Mouse (Mus musculus): ENCODE measurements around the gene H2al1a. TPM values are rescaled to one million over a fixed set of nuclear protein-coding genes. Genes with fewer than 3 reads are reported as not detected.

Gene H2al1a
- polyA plus RNA-seq (2012; rRNA removed) = not detected in 2 replicates

DNA sequence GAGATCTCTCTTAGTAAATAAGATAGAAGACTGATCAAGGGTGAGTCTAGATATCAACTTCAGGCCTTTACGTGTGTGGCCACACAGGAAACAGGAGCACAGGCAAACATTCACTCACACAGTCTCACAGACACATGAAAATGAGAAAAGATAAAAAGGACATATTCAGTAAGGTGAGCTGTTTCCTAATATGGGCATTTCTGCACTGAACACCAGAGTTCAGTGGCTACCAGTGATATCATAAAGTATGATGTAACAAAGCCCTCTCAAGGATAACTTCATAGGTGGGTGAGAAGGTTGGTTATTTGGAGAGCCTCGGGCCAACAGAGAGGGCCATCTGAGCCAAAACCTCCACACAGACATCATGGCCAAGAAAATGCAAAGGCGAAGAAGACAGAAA, at the start of gene H2al1a:
H2al1a (plus strand) TSS at position 301 of the 400 bp plus-strand sequence.

DNA sequence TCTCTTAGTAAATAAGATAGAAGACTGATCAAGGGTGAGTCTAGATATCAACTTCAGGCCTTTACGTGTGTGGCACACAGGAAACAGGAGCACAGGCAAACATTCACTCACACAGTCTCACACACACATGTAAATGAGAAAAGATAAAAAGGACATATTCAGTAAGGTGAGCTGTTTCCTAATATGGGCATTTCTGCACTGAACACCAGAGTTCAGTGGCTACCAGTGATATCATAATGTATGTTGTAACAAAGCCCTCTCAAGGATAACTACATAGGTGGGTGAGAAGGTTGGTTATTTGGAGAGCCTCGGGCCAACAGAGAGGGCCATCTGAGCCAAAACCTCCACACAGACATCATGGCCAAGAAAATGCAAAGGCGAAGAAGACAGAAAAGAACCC, 3.1 kb downstream of the H2al1a start, which contains the start of gene H2al1b:
H2al1b (plus strand) TSS at position 301 of the 400 bp plus-strand sequence.

DNA sequence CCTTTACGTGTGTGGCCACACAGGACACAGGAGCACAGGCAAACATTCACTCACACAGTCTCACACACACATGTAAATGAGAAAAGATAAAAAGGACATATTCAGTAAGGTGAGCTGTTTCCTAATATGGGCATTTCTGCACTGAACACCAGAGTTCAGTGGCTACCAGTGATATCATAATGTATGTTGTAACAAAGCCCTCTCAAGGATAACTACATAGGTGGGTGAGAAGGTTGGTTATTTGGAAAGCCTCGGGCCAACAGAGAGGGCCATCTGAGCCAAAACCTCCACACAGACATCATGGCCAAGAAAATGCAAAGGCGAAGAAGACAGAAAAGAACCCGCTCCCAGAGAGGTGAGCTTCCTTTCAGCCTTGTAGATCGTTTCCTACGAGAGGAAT, 6.3 kb downstream of the H2al1a start, which contains the start of gene H2al1c:
H2al1c (plus strand) TSS at position 301 of the 400 bp plus-strand sequence.

DNA sequence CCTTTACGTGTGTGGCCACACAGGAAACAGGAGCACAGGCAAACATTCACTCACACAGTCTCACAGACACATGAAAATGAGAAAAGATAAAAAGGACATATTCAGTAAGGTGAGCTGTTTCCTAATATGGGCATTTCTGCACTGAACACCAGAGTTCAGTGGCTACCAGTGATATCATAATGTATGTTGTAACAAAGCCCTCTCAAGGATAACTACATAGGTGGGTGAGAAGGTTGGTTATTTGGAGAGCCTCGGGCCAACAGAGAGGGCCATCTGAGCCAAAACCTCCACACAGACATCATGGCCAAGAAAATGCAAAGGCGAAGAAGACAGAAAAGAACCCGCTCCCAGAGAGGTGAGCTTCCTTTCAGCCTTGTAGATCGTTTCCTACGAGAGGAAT, 9.5 kb downstream of the H2al1a start, which contains the start of gene H2al1d:
H2al1d (plus strand) TSS at position 301 of the 400 bp plus-strand sequence.

DNA sequence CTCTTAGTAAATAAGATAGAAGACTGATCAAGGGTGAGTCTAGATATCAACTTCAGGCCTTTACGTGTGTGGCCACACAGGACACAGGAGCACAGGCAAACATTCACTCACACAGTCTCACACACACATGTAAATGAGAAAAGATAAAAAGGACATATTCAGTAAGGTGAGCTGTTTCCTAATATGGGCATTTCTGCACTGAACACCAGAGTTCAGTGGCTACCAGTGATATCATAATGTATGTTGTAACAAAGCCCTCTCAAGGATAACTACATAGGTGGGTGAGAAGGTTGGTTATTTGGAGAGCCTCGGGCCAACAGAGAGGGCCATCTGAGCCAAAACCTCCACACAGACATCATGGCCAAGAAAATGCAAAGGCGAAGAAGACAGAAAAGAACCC, 12.6 kb downstream of the H2al1a start, which contains the start of gene H2al1e:
H2al1e (plus strand) TSS at position 301 of the 400 bp plus-strand sequence.

DNA sequence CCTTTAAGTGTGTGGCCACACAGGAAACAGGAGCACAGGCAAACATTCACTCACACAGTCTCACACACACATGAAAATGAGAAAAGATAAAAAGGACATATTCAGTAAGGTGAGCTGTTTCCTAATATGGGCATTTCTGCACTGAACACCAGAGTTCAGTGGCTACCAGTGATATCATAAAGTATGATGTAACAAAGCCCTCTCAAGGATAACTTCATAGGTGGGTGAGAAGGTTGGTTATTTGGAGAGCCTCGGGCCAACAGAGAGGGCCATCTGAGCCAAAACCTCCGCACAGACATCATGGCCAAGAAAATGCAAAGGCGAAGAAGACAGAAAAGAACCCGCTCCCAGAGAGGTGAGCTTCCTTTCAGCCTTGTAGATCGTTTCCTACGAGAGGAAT, 15.8 kb downstream of the H2al1a start, which contains the start of gene H2al1f:
H2al1f (plus strand) TSS at position 301 of the 400 bp plus-strand sequence.

DNA sequence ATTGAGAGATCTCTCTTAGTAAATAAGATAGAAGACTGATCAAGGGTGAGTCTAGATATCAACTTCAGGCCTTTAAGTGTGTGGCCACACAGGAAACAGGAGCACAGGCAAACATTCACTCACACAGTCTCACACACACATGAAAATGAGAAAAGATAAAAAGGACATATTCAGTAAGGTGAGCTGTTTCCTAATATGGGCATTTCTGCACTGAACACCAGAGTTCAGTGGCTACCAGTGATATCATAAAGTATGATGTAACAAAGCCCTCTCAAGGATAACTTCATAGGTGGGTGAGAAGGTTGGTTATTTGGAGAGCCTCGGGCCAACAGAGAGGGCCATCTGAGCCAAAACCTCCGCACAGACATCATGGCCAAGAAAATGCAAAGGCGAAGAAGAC, 18.9 kb downstream of the H2al1a start, which contains the start of gene H2al1g:
H2al1g (plus strand) TSS at position 301 of the 400 bp plus-strand sequence.

DNA sequence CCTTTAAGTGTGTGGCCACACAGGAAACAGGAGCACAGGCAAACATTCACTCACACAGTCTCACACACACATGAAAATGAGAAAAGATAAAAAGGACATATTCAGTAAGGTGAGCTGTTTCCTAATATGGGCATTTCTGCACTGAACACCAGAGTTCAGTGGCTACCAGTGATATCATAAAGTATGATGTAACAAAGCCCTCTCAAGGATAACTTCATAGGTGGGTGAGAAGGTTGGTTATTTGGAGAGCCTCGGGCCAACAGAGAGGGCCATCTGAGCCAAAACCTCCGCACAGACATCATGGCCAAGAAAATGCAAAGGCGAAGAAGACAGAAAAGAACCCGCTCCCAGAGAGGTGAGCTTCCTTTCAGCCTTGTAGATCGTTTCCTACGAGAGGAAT, 22.1 kb downstream of the H2al1a start, which contains the start of gene H2al1h:
H2al1h (plus strand) TSS at position 301 of the 400 bp plus-strand sequence.

DNA sequence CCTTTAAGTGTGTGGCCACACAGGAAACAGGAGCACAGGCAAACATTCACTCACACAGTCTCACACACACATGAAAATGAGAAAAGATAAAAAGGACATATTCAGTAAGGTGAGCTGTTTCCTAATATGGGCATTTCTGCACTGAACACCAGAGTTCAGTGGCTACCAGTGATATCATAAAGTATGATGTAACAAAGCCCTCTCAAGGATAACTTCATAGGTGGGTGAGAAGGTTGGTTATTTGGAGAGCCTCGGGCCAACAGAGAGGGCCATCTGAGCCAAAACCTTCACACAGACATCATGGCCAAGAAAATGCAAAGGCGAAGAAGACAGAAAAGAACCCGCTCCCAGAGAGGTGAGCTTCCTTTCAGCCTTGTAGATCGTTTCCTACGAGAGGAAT, 25.3 kb downstream of the H2al1a start, which contains the start of gene H2al1i:
H2al1i (plus strand) TSS at position 301 of the 400 bp plus-strand sequence.

DNA sequence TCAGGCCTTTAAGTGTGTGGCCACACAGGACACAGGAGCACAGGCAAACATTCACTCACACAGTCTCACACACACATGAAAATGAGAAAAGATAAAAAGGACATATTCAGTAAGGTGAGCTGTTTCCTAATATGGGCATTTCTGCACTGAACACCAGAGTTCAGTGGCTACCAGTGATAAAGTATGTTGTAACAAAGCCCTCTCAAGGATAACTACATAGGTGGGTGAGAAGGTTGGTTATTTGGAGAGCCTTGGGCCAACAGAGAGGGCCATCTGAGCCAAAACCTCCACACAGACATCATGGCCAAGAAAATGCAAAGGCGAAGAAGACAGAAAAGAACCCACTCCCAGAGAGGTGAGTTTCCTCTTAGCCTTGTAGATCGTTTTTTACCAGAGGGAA, 28.5 kb downstream of the H2al1a start, which contains the start of gene H2al1j:
H2al1j (plus strand) TSS at position 301 of the 400 bp plus-strand sequence.

Other genes with a start within 250 kb of the H2al1a start
- gene H2al1b, start 3.2 kb downstream of the H2al1a start, polyA plus RNA-seq (2012; rRNA removed) = not detected in 2 replicates
- gene H2al1c, start 6.4 kb downstream of the H2al1a start, polyA plus RNA-seq (2012; rRNA removed) = not detected in 2 replicates
- gene H2al1d, start 9.6 kb downstream of the H2al1a start, polyA plus RNA-seq (2012; rRNA removed) = not detected in 2 replicates
- gene H2al1e, start 12.7 kb downstream of the H2al1a start, polyA plus RNA-seq (2012; rRNA removed) = not detected in 2 replicates
- gene H2al1f, start 15.9 kb downstream of the H2al1a start, polyA plus RNA-seq (2012; rRNA removed) = not detected in 2 replicates
- gene H2al1g, start 19.0 kb downstream of the H2al1a start, polyA plus RNA-seq (2012; rRNA removed) = not detected in 2 replicates
- gene H2al1h, start 22.2 kb downstream of the H2al1a start, polyA plus RNA-seq (2012; rRNA removed) = not detected in 2 replicates
- gene H2al1i, start 25.4 kb downstream of the H2al1a start, polyA plus RNA-seq (2012; rRNA removed) = not detected in 2 replicates
- not detected in 2 replicates for gene H2al1j, start 28.6 kb downstream of the H2al1a start, polyA plus RNA-seq (2012; rRNA removed)